Mouse (Mus musculus) heart, embryonic 10.5 days (tissue): ENCODE data around the gene Megf11. TPM values are rescaled to one million over a fixed set of nuclear protein-coding genes. Genes with fewer than 3 reads are reported as not detected.
"Not testable (repeated sequence)": the region's sequence is repeated elsewhere in the genome, so short reads cannot be mapped to it uniquely, and the experiment has no call there.

Experiments
- DNase-seq: peaks from one replicate; pipeline ENCODE4 v3.0.0-alpha.2; 2017; ENCODE audit warnings: low spot score
- H3K27ac ChIP-seq: fragments of 300-500 bp; sonication (generic); 2 replicates; pipeline ENCODE4 v1.5.1; 2016; ENCODE audit warnings: mild to moderate bottlenecking
- H3K27me3 ChIP-seq: fragments of 300-500 bp; sonication (generic); 2 replicates; pipeline ENCODE4 v1.6.1; 2016; ENCODE audit warnings: mild to moderate bottlenecking; ENCODE audit not compliant: poor library complexity, insufficient read depth, severe bottlenecking
- H3K36me3 ChIP-seq: fragments of 300-500 bp; sonication (generic); 2 replicates; pipeline ENCODE4 v1.6.1; 2016; ENCODE audit warnings: mild to moderate bottlenecking, moderate library complexity
- H3K4me1 ChIP-seq: fragments of 300-500 bp; sonication (generic); 2 replicates; pipeline ENCODE4 v1.6.1; 2016; ENCODE audit warnings: mild to moderate bottlenecking
- H3K4me3 ChIP-seq: fragments of 300-500 bp; sonication (generic); 2 replicates; pipeline ENCODE4 v1.5.1; 2016; ENCODE audit warnings: mild to moderate bottlenecking, moderate library complexity
- H3K9me3 ChIP-seq: fragments of 300-500 bp; sonication (generic); 2 replicates; pipeline ENCODE4 v1.6.1; 2016; ENCODE audit warnings: mild to moderate bottlenecking, moderate library complexity
- WGBS: fragments of 180-500 bp; shearing (Covaris S2); methylation state at CpG from one replicate; pipeline ENCODE4 v1.1.7; 2016; 5-methylcytosine and 5-hydroxymethylcytosine counted together
- polyA plus RNA-seq: library from polyadenylated mRNA; unstranded; fragments of >200 nt; fragmentation: Nextera tagmentation; extraction: Ambion mirVana; gene quantifications from 2 replicates; pipeline ENCODE4 v1.2.1, GENCODE M21; 2016

The Megf11 gene
- polyA plus RNA-seq, 1 experiment from 2014 or later = 0.40 TPM

- WGBS = 22% methylated on average over 1 of the region's 1 CpGs
- no peak overlapping the region for H3K27ac ChIP-seq
- no peaks in the 10 kb centered on the region for H3K36me3 ChIP-seq
- no peak for DNase-seq
- no peak overlapping the region for H3K4me3 ChIP-seq
- H3K9me3 ChIP-seq = no peaks in the 10 kb centered on the region
- peaks cover 2% of the 10 kb centered on the region; the same call in 1 of the 2 replicates for H3K4me1 ChIP-seq
- peaks cover 7% of the 10 kb centered on the region; the same call in 1 of the 2 replicates for H3K27me3 ChIP-seq
Observed at GRCm38 (mm10) chr9:64664612-64665011, 279.2 kb downstream of the Megf11 start.

GRCm38 (mm10) chr9:64666549-64666948 lies 281.1 kb downstream of the Megf11 start:
- 31% methylated on average over 4 of the region's 4 CpGs for WGBS

DNA sequence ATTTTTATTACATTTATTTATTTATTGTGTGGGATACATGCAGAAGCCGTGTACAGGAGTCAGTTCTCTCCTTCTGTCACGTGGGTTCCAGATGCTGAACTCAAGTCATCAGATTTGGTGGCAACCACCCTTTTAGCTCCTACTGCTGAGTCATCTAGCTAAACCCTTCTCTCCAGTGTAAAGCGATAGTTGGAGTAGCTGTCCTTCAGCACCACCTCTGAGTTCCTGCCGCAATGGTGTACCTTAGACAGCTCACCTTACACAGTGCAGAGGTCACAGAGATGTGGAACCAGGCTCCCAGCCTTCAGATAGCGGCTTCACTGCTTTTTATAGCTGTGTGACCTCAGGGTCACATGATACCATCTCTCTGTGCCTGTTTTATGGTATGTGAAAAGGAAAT lies 282.1 kb downstream of the Megf11 start:
- DNase-seq = no peak
- Histone ChIP-seq H3K4me3 (no peak overlapping the region), H3K4me1 (no peaks in the 10 kb centered on the region), H3K27me3 (peaks cover 19% of the 10 kb centered on the region; the same call in 1 of the 2 replicates), H3K36me3 (no peaks in the 10 kb centered on the region), H3K9me3 (no peaks in the 10 kb centered on the region), H3K27ac (no peak overlapping the region)
- 14% methylated on average over 5 of the region's 5 CpGs for WGBS

More at GRCm38 (mm10) chr9:64666549-64666948, 281.1 kb downstream of the Megf11 start:
- Histone ChIP-seq H3K4me3 (no peak overlapping the region), H3K9me3 (no peaks in the 10 kb centered on the region), H3K27me3 (peaks cover 19% of the 10 kb centered on the region; the same call in 1 of the 2 replicates), H3K27ac (no peak overlapping the region), H3K4me1 (no peaks in the 10 kb centered on the region), H3K36me3 (no peaks in the 10 kb centered on the region)
- no peak for DNase-seq

- H3K9me3 ChIP-seq = no peaks in the 10 kb centered on the region
- DNase-seq = no peak
- peaks cover 19% of the 10 kb centered on the region; the same call in 1 of the 2 replicates for H3K27me3 ChIP-seq
- no peak overlapping the region for H3K27ac ChIP-seq
- 81% methylated on average over 2 of the region's 2 CpGs for WGBS
- H3K36me3 ChIP-seq = no peaks in the 10 kb centered on the region
- no peaks in the 10 kb centered on the region for H3K4me1 ChIP-seq
- H3K4me3 ChIP-seq = no peak overlapping the region
Observed at GRCm38 (mm10) chr9:64668001-64668400, 282.6 kb downstream of the Megf11 start.

GRCm38 (mm10) chr9:64671341-64672319 lies 286.2 kb downstream of the Megf11 start:
- 34% methylated on average over 8 of the region's 11 CpGs for WGBS
- H3K4me3 ChIP-seq, DNase-seq, H3K27ac ChIP-seq, H3K4me1 ChIP-seq, H3K36me3 ChIP-seq, H3K9me3 ChIP-seq: not testable (repeated sequence)
- peaks cover 24% of the 10 kb centered on the region; the same call in 1 of the 2 replicates for H3K27me3 ChIP-seq

DNA sequence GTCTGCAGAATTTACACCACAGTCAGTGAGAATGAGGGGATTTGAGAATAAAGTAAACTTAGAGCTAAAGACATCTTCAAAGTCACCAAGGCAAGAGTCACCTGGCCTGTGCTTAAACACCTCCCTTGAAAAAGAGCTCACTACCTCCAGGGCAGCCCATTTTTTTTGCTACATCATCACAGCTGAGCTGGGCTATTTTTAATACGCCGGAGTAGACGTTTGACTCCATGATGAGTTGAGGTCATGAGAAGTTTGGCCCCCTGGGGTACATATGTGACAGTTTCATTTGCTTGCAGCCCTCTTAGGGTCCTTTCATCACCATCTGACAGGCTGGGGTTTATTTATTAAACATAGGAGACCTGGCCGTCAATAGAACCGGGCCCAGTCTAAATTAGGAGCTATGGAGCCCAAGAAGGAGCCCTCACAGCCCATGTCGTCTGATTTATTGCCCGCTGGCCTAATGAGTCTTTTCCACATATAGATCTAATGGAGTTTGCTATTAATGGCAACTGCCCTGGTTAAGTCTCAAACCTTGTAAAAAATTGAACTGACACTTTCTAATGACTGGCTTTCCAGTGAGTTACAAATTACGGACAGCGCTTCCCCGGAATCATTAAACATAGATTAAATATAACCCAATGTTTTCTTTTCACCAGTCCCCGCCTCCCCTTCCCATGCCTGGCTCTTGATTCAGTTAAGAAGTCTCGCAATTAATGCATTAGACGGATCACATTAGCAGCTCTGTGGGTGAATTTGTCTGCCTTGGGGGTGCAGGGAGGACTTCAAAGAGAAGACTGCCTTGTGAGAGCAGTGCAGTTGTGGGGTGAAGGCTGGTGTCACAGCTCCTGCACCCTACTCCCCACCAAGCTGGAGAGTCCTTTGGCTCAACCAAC lies 301.9 kb downstream of the Megf11 start:
- Histone ChIP-seq H3K4me1 (peaks cover 12% of the 10 kb centered on the region; the same call in 1 of the 2 replicates), H3K27me3 (no peaks in the 10 kb centered on the region), H3K36me3 (no peaks in the 10 kb centered on the region), H3K27ac (no peak overlapping the region), H3K9me3 (no peaks in the 10 kb centered on the region), H3K4me3 (no peak overlapping the region)
- DNase-seq = no peak
- WGBS = 70% methylated on average over 13 of the region's 13 CpGs

GRCm38 (mm10) chr9:64688015-64688394 lies 302.6 kb downstream of the Megf11 start:
- WGBS = 21% methylated on average over 1 of the region's 1 CpGs
- Histone ChIP-seq H3K4me1 (peaks cover 12% of the 10 kb centered on the region; the same call in 1 of the 2 replicates), H3K27me3 (no peaks in the 10 kb centered on the region)

GRCm38 (mm10) chr9:64690771-64691170 lies 305.3 kb downstream of the Megf11 start:
- no peaks in the 10 kb centered on the region for H3K9me3 ChIP-seq
- WGBS = 81% methylated on average over 2 of the region's 2 CpGs

More at GRCm38 (mm10) chr9:64688015-64688394, 302.6 kb downstream of the Megf11 start:
- no peaks in the 10 kb centered on the region for H3K9me3 ChIP-seq
- H3K27ac ChIP-seq = no peak overlapping the region
- no peak overlapping the region for H3K4me3 ChIP-seq
- no peak for DNase-seq
- H3K36me3 ChIP-seq = no peaks in the 10 kb centered on the region

DNA sequence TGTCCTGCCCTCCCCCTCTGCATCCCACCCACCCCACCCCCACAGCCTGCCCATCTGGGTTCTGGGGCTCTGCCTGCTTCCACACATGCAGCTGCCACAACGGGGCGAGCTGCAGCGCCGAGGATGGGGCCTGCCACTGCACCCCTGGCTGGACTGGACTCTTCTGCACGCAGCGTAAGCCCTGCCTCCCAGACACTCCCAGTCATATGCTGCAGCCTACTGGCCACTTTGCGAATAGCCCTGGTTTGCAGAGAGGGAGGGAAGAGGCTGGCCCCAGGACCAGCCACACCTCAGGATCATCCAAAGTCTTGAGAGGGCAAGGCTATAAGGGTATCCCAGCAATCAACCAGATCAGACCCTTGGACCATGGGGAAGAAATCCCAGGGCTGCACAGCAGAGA lies 305.8 kb downstream of the Megf11 start:
- Histone ChIP-seq H3K4me1 (peaks cover 10% of the 10 kb centered on the region; the same call in 1 of the 2 replicates), H3K9me3 (no peaks in the 10 kb centered on the region), H3K4me3 (no peak overlapping the region), H3K36me3 (peaks cover 18% of the 10 kb centered on the region), H3K27me3 (no peaks in the 10 kb centered on the region), H3K27ac (no peak overlapping the region)
- 14% methylated on average over 7 of the region's 7 CpGs for WGBS
- DNase-seq = no peak

More at GRCm38 (mm10) chr9:64690771-64691170, 305.3 kb downstream of the Megf11 start:
- Histone ChIP-seq H3K4me3 (no peak overlapping the region), H3K4me1 (peaks cover 12% of the 10 kb centered on the region; the same call in 1 of the 2 replicates), H3K27ac (no peak overlapping the region), H3K27me3 (no peaks in the 10 kb centered on the region), H3K36me3 (peaks cover 18% of the 10 kb centered on the region)
- no peak for DNase-seq

- Histone ChIP-seq H3K27ac (no peak overlapping the region), H3K4me3 (no peak overlapping the region), H3K36me3 (peaks cover 23% of the 10 kb centered on the region), H3K27me3 (no peaks in the 10 kb centered on the region), H3K9me3 (no peaks in the 10 kb centered on the region), H3K4me1 (peaks cover 12% of the 10 kb centered on the region; the same call in 1 of the 2 replicates)
- 80% methylated on average over 2 of the region's 2 CpGs for WGBS
- DNase-seq = no peak
Observed at GRCm38 (mm10) chr9:64693094-64693493, 307.7 kb downstream of the Megf11 start.

DNA sequence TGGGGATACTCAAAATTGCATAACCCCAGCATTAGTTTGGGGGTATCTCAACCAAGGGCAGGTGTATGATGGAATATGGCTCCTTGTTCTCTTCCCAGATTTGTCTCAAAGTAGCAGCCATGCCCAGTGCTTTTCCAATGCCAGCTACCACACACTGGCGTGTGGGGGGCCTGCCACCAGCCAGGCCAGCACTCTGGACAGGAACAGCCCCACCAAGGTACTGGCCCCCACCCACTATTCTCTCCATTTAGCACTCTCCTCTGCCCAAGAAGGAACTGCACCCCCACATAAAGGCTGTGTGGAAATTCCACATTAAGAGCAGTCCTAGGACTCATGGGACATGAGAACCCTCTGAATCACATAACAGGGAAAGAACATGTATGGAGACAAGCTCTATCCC lies 309.8 kb downstream of the Megf11 start:
- Histone ChIP-seq H3K27ac (no peak overlapping the region), H3K4me1 (peaks cover 12% of the 10 kb centered on the region; the same call in 1 of the 2 replicates), H3K36me3 (peaks cover 23% of the 10 kb centered on the region), H3K4me3 (no peak overlapping the region), H3K9me3 (no peaks in the 10 kb centered on the region), H3K27me3 (no peaks in the 10 kb centered on the region)
- WGBS = 84% methylated on average over 1 of the region's 1 CpGs
- peak; percentile 57 for DNase-seq

DNA sequence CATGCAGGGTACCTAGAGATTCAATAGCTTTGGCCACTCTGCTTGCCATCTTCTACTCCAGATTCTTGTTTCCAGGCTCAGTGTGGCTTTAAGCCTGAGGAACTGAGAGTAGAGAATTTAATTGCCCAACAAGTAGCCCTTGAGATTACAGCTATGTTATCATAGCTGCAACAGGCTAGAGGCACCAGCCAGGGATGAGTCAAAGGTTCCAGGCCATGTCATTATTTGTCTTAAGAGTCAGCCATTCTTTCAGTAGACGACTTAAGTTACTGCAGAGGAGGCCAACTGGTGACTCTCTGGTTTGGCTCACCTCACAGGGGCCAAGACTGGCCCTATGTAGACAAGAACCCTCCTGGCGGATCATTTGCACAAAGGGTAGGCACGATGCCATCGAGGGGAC lies 311.0 kb downstream of the Megf11 start:
- no peaks in the 10 kb centered on the region for H3K9me3 ChIP-seq
- H3K36me3 ChIP-seq = peaks cover 23% of the 10 kb centered on the region
- H3K4me1 ChIP-seq = peaks cover 7% of the 10 kb centered on the region; the same call in 1 of the 2 replicates
- no peaks in the 10 kb centered on the region for H3K27me3 ChIP-seq
- no peak overlapping the region for H3K27ac ChIP-seq
- 75% methylated on average over 4 of the region's 4 CpGs for WGBS
- no peak overlapping the region for H3K4me3 ChIP-seq
- DNase-seq = no peak
